Mouse (Mus musculus) embryonic fibroblast, embryonic 13.5 days (primary cell): ENCODE measurements at regions not wholly inside any gene's neighbourhood (a gene's known extent, or its start where the extent isn't known, plus 50 kb on each side); places are given as distances from the start of the nearest gene placed in this dataset.

Experiments used
- CTCF ChIP-seq: IDR thresholded peaks from 2 replicates; pipeline ENCODE4 v1.5.1; 2011; ENCODE audit warnings: mild to moderate bottlenecking, control low read depth, low read length, moderate library complexity, borderline replicate concordance; ENCODE audit not compliant: insufficient read depth
- POLR2A ChIP-seq: IDR thresholded peaks from 2 replicates; pipeline ENCODE4 v1.6.1; 2011; ENCODE audit warnings: low read depth, mild to moderate bottlenecking, control low read depth, low read length, moderate library complexity

- TF ChIP-seq CTCF (no peak), POLR2A (no peak)
Observed at GRCm38 (mm10) chr13:60488131-60488883, 113.4 kb upstream of the Dapk1 start.
